Mouse (Mus musculus) testis, adult 2 months (tissue): Measurements from ENCODE around the gene Id3. TPM values are rescaled to one million over a fixed set of nuclear protein-coding genes. Genes with fewer than 3 reads are reported as not detected.

Experiments used
- H3K27ac ChIP-seq: fragments of 200-500 bp; 2 replicates; pipeline ENCODE4 v1.5.1; 2012; ENCODE audit warnings: low read depth, low read length; ENCODE audit not compliant: control insufficient read depth, insufficient read depth
- H3K27me3 ChIP-seq: fragments of 200-500 bp; 2 replicates; pipeline ENCODE4 v1.6.1; 2012; ENCODE audit warnings: mild to moderate bottlenecking, low read length, moderate library complexity; ENCODE audit not compliant: control insufficient read depth, insufficient read depth
- H3K36me3 ChIP-seq: fragments of 200-500 bp; 2 replicates; pipeline ENCODE4 v1.6.1; 2012; ENCODE audit warnings: mild to moderate bottlenecking, low read length; ENCODE audit not compliant: control insufficient read depth, insufficient read depth
- H3K4me1 ChIP-seq: fragments of 200-500 bp; 2 replicates; pipeline ENCODE4 v1.6.1; 2012; ENCODE audit warnings: low read length; ENCODE audit not compliant: control insufficient read depth, insufficient read depth
- H3K4me3 ChIP-seq: fragments of 200-500 bp; 2 replicates; pipeline ENCODE4 v1.5.1; 2012; ENCODE audit warnings: low read depth, mild to moderate bottlenecking, low read length, moderate library complexity, mixed read lengths; ENCODE audit not compliant: control insufficient read depth
- CTCF ChIP-seq: fragments of 200-500 bp; IDR thresholded peaks from 2 replicates; pipeline ENCODE4 v1.5.1; 2012; ENCODE audit warnings: low read depth, mild to moderate bottlenecking, inconsistent platforms, low read length, moderate library complexity; ENCODE audit not compliant: control insufficient read depth, insufficient read depth, insufficient replicate concordance
- POLR2A ChIP-seq: fragments of 200-500 bp; IDR thresholded peaks from 2 replicates; pipeline ENCODE4 v1.6.1; 2012; ENCODE audit warnings: low read depth, mild to moderate bottlenecking, inconsistent platforms, low read length, moderate library complexity; ENCODE audit not compliant: control insufficient read depth
- polyA plus RNA-seq: library from polyadenylated mRNA; depleted of rRNA; stranded (reverse); fragments of >200 nt; gene quantifications from 2 replicates; pipeline ENCODE4 v1.2.3, GENCODE M21; 2012

The Id3 gene
- polyA plus RNA-seq, 1 experiment = 8.0 TPM

- TF ChIP-seq POLR2A = no peak
- TF ChIP-seq CTCF = no peak
- no peaks in the 10 kb centered on the region for H3K36me3 ChIP-seq
- H3K4me3 ChIP-seq = no peak overlapping the region
- no peak overlapping the region for H3K27ac ChIP-seq
- peaks cover 14% of the 10 kb centered on the region for H3K4me1 ChIP-seq
- no peaks in the 10 kb centered on the region for H3K27me3 ChIP-seq
Measured at GRCm38 (mm10) chr4:136170401-136170800, 27.1 kb downstream of the Id3 start.

GRCm38 (mm10) chr4:136171455-136171854 is 28.2 kb downstream of the Id3 start:
- no peaks in the 10 kb centered on the region for H3K27me3 ChIP-seq
- no peaks in the 10 kb centered on the region for H3K36me3 ChIP-seq
- peaks cover 14% of the 10 kb centered on the region for H3K4me1 ChIP-seq
- no peak overlapping the region for H3K4me3 ChIP-seq
- TF ChIP-seq CTCF (no peak), POLR2A (no peak)
- no peak overlapping the region for H3K27ac ChIP-seq

- peak within 1 kb of the TSS; percentile 81 for H3K4me3 ChIP-seq
- H3K27ac ChIP-seq = no peak within 1 kb of the TSS
- peaks cover 14% of the 10 kb centered on the region for H3K4me1 ChIP-seq
- TF ChIP-seq POLR2A (no peak), CTCF (no peak)
- no peaks in the 10 kb centered on the region for H3K27me3 ChIP-seq
- H3K36me3 ChIP-seq = no peaks in the 10 kb centered on the region
Measured at GRCm38 (mm10) chr4:136172011-136172541, 28.8 kb downstream of the Id3 start, which contains the start of gene E2f2. Gene E2f2, plus strand, starts transcription at chr4:136172394.

GRCm38 (mm10) chr4:136172542-136173209 is 29.4 kb downstream of the Id3 start:
- no peaks in the 10 kb centered on the region for H3K36me3 ChIP-seq
- TF ChIP-seq POLR2A (no peak), CTCF (no peak)
- H3K27ac ChIP-seq = no peak overlapping the region
- H3K4me3 ChIP-seq = peak overlapping the region; percentile 81
- peaks cover 14% of the 10 kb centered on the region for H3K4me1 ChIP-seq
- no peaks in the 10 kb centered on the region for H3K27me3 ChIP-seq

- TF ChIP-seq CTCF (no peak), POLR2A (no peak)
- no peaks in the 10 kb centered on the region for H3K27me3 ChIP-seq
- H3K27ac ChIP-seq = no peak overlapping the region
- H3K36me3 ChIP-seq = no peaks in the 10 kb centered on the region
- peaks cover 14% of the 10 kb centered on the region for H3K4me1 ChIP-seq
- H3K4me3 ChIP-seq = peak overlapping the region; percentile 81; the same call in 1 of the 2 replicates
Measured at GRCm38 (mm10) chr4:136173210-136173715, 30.0 kb downstream of the Id3 start.

GRCm38 (mm10) chr4:136174216-136175193 is 31.2 kb downstream of the Id3 start:
- TF ChIP-seq CTCF = no peak
- no peak for TF ChIP-seq POLR2A
- H3K27me3 ChIP-seq = no peaks in the 10 kb centered on the region
- no peak overlapping the region for H3K27ac ChIP-seq
- no peak overlapping the region for H3K4me3 ChIP-seq
- no peaks in the 10 kb centered on the region for H3K36me3 ChIP-seq
- peaks cover 14% of the 10 kb centered on the region for H3K4me1 ChIP-seq

- H3K4me1 ChIP-seq = peaks cover 23% of the 10 kb centered on the region
- no peak overlapping the region for H3K4me3 ChIP-seq
- TF ChIP-seq POLR2A (no peak), CTCF (no peak)
- no peaks in the 10 kb centered on the region for H3K36me3 ChIP-seq
- H3K27me3 ChIP-seq = no peaks in the 10 kb centered on the region; the same call in 1 of the 2 replicates
- no peak overlapping the region for H3K27ac ChIP-seq
Measured at GRCm38 (mm10) chr4:136176022-136176552, 32.8 kb downstream of the Id3 start.
